Mouse (Mus musculus): ENCODE data around the gene Mylk4. TPM values are rescaled to one million over a fixed set of nuclear protein-coding genes. Genes with fewer than 3 reads are reported as not detected.

Gene Mylk4
- total and polyA plus RNA-seq, 3 experiments, result 59.5 to 290 (median 262) TPM

DNA sequence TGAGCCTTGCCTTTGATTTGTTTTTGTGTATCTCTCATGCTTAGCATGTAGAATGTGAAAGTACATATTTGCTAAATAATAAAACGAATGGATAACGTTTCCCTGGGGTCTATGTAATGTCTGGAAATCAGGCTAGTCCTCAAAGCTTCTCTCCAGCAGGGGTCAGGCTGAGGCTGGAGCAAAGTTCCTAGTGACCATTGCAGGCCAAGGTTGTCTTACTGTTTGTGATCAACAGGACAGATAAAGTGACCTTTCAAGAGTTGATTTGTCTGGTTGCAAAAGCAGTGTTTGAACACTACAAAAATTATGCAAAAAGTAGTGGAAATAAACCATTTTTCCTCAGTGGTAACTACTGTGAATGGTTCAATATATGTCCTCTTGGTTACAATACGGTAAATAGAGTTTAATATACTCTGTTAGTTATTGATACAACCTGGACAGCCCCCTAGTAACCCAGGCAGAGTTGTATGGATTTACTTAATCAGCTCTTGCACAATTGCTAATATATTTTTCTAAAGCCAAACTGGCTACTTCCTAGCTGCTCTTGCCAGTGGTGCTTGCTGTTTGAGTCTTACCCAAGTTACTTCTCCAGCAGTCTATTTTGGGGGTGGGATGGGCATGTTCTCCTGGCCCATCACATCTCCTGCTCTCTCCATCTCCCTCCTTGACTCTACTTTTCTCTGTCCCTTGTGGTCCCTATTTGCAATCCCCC is 43.5 kb upstream of the Mylk4 start:
- Histone ChIP-seq H3K9ac (ENCODE audit: low read depth, low read length) (no peak overlapping the region), H3K27ac (no peak overlapping the region), H3K36me3 (ENCODE audit: control insufficient read depth, insufficient read depth, low read length) (0 out of 2 replicates have a peak, but pooled peaks cover 2% of the 10 kb centered on the region), H3K4me1 (ENCODE audit: control insufficient read depth, insufficient read depth, low read length) (no peaks in the 10 kb centered on the region), H3K4me3 (no peak overlapping the region), H3K79me2 (replicated peaks; ENCODE audit: control insufficient read depth, insufficient read depth, low read length) (no peaks in the 10 kb centered on the region), H3K27me3 (ENCODE audit: control insufficient read depth, insufficient read depth, low read length) (no peaks in the 10 kb centered on the region)
- WGBS, result 71% methylated on average over 3 of the region's 3 CpGs
- intact Hi-C loops (cut with DNase I), result no loop called here
- TF ChIP-seq POLR2A (IDR thresholded peaks at IDR 0.05; ENCODE audit: insufficient read depth, low read depth, low read length), result no peak
- TF ChIP-seq CTCF (IDR thresholded peaks at IDR 0.05), result peak; percentile 46
- TF ChIP-seq EP300 (IDR thresholded peaks at IDR 0.05; ENCODE audit: insufficient read depth, low read depth, low read length), result no peak
- no peak for DNase-seq

DNA sequence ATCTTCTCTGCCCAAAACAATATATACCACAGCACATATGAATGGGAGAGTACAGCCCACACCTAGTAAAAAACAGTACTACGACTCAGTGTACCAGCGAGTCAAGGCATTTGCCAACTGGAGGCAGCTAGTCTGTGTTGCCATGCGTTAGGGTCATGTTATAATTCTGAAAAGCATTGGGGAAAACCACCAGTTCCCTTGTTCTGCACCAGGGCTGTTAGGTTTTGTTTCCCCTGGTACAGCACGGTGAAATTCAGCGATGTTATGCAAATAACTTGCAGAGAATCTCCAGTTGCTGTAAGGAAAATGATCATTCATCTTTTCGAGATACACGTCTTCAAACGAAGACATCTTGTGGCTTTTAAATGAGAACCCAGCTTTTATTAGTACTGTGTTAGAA is 41.8 kb upstream of the Mylk4 start:
- H3K27ac ChIP-seq, result no peak overlapping the region
- no peaks in the 10 kb centered on the region for H3K27me3 ChIP-seq (ENCODE audit: control insufficient read depth, insufficient read depth, low read length)
- no peaks in the 10 kb centered on the region for H3K36me3 ChIP-seq (ENCODE audit: control insufficient read depth, insufficient read depth, low read length)
- no peak for DNase-seq
- no peaks in the 10 kb centered on the region for H3K79me2 ChIP-seq (replicated peaks; ENCODE audit: control insufficient read depth, insufficient read depth, low read length)
- TF ChIP-seq CTCF (IDR thresholded peaks at IDR 0.05) (no peak), EP300 (IDR thresholded peaks at IDR 0.05; ENCODE audit: insufficient read depth, low read depth, low read length) (no peak), POLR2A (IDR thresholded peaks at IDR 0.05; ENCODE audit: insufficient read depth, low read depth, low read length) (no peak)
- no peak overlapping the region for H3K4me3 ChIP-seq
- intact Hi-C loops (cut with DNase I), result no loop called here
- no peak overlapping the region for H3K9ac ChIP-seq (ENCODE audit: low read depth, low read length)
- 92% methylated on average over 8 of the region's 8 CpGs for WGBS
- H3K4me1 ChIP-seq (ENCODE audit: control insufficient read depth, insufficient read depth, low read length), result no peaks in the 10 kb centered on the region

GRCm38 (mm10) chr13:32824377-32825330 is 40.9 kb upstream of the Mylk4 start:
- WGBS, result 79% methylated on average over 6 of the region's 6 CpGs
- Histone ChIP-seq H3K4me3 (no peak overlapping the region), H3K4me1 (ENCODE audit: control insufficient read depth, insufficient read depth, low read length) (no peaks in the 10 kb centered on the region), H3K79me2 (replicated peaks; ENCODE audit: control insufficient read depth, insufficient read depth, low read length) (no peaks in the 10 kb centered on the region), H3K36me3 (ENCODE audit: control insufficient read depth, insufficient read depth, low read length) (no peaks in the 10 kb centered on the region), H3K27ac (no peak overlapping the region), H3K27me3 (ENCODE audit: control insufficient read depth, insufficient read depth, low read length) (no peaks in the 10 kb centered on the region), H3K9ac (ENCODE audit: low read depth, low read length) (no peak overlapping the region)
- intact Hi-C loops (cut with DNase I), result no loop called here
- DNase-seq, result no peak
- TF ChIP-seq POLR2A (IDR thresholded peaks at IDR 0.05; ENCODE audit: insufficient read depth, low read depth, low read length), result no peak
- TF ChIP-seq EP300 (IDR thresholded peaks at IDR 0.05; ENCODE audit: insufficient read depth, low read depth, low read length), result no peak
- TF ChIP-seq CTCF (IDR thresholded peaks at IDR 0.05), result no peak

GRCm38 (mm10) chr13:32823126-32823525 is 39.4 kb upstream of the Mylk4 start:
- no peak overlapping the region for H3K4me3 ChIP-seq
- intact Hi-C loops (cut with DNase I), result no loop called here

DNA sequence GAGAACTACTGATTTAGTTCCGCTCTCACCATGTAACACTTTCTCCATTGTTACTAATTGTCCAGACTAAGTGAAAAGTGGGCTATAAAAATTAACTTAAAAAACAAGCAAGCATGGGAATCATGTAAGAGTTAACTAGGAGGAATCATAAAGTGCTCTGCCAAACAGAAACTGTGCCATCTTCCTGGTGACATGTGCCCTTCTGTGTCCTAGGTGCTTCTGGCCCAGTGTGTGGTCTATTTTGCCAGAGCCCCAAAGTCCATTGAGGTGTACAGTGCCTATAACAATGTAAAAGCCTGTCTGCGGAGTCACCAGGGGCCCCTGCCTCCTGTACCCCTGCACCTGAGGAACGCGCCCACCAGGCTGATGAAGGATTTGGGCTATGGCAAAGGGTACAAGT is 37.9 kb upstream of the Mylk4 start:
- no peak for TF ChIP-seq EP300 (IDR thresholded peaks at IDR 0.05; ENCODE audit: insufficient read depth, low read depth, low read length)
- Histone ChIP-seq H3K79me2 (replicated peaks; ENCODE audit: control insufficient read depth, insufficient read depth, low read length) (no peaks in the 10 kb centered on the region), H3K4me1 (ENCODE audit: control insufficient read depth, insufficient read depth, low read length) (no peaks in the 10 kb centered on the region), H3K36me3 (ENCODE audit: control insufficient read depth, insufficient read depth, low read length) (no peaks in the 10 kb centered on the region; the same call in 1 of the 2 replicates), H3K27me3 (ENCODE audit: control insufficient read depth, insufficient read depth, low read length) (no peaks in the 10 kb centered on the region), H3K27ac (no peak overlapping the region), H3K9ac (ENCODE audit: low read depth, low read length) (no peak overlapping the region), H3K4me3 (no peak overlapping the region)
- WGBS, result 99% methylated on average over 4 of the region's 4 CpGs
- DNase-seq, result no peak
- intact Hi-C loops (cut with DNase I), result no loop called here

More at GRCm38 (mm10) chr13:32823126-32823525, 39.4 kb upstream of the Mylk4 start:
- no peak overlapping the region for H3K27ac ChIP-seq
- H3K79me2 ChIP-seq (replicated peaks; ENCODE audit: control insufficient read depth, insufficient read depth, low read length), result no peaks in the 10 kb centered on the region
- H3K36me3 ChIP-seq (ENCODE audit: control insufficient read depth, insufficient read depth, low read length), result no peaks in the 10 kb centered on the region
- TF ChIP-seq POLR2A (IDR thresholded peaks at IDR 0.05; ENCODE audit: insufficient read depth, low read depth, low read length) (no peak), CTCF (IDR thresholded peaks at IDR 0.05) (no peak), EP300 (IDR thresholded peaks at IDR 0.05; ENCODE audit: insufficient read depth, low read depth, low read length) (no peak)
- H3K9ac ChIP-seq (ENCODE audit: low read depth, low read length), result no peak overlapping the region
- H3K4me1 ChIP-seq (ENCODE audit: control insufficient read depth, insufficient read depth, low read length), result no peaks in the 10 kb centered on the region
- WGBS, result 71% methylated on average over 6 of the region's 6 CpGs
- DNase-seq, result no peak
- no peaks in the 10 kb centered on the region for H3K27me3 ChIP-seq (ENCODE audit: control insufficient read depth, insufficient read depth, low read length)

- Histone ChIP-seq H3K79me2 (replicated peaks; ENCODE audit: control insufficient read depth, insufficient read depth, low read length) (0 out of 2 replicates have a peak, but pooled peaks cover 1% of the 10 kb centered on the region), H3K4me1 (ENCODE audit: control insufficient read depth, insufficient read depth, low read length) (no peaks in the 10 kb centered on the region), H3K36me3 (ENCODE audit: control insufficient read depth, insufficient read depth, low read length) (no peaks in the 10 kb centered on the region; the same call in 1 of the 2 replicates), H3K9ac (ENCODE audit: low read depth, low read length) (no peak overlapping the region), H3K27me3 (ENCODE audit: control insufficient read depth, insufficient read depth, low read length) (no peaks in the 10 kb centered on the region), H3K27ac (no peak overlapping the region), H3K4me3 (no peak overlapping the region)
- no peak for TF ChIP-seq POLR2A (IDR thresholded peaks at IDR 0.05; ENCODE audit: insufficient read depth, low read depth, low read length)
- 94% methylated on average over 5 of the region's 5 CpGs for WGBS
- DNase-seq, result no peak
- intact Hi-C loops (cut with DNase I), result no loop called here
Measured at GRCm38 (mm10) chr13:32819926-32820325, 36.2 kb upstream of the Mylk4 start.

Measured in heart, adult 2 months (tissue).